Mouse (Mus musculus) urinary bladder, postnatal 14 days (tissue): ENCODE data around the gene Bahd1.

ENCODE experiments used
- DNase-seq: peaks from one replicate; pipeline ENCODE4 v3.0.0; 2021; ENCODE audit warnings: low spot score

Gene Bahd1

GRCm38 (mm10) chr2:118899981-118900825 lies at the start of gene Bahd1:
Bahd1 (plus strand) TSS chr2:118900377.
- peak; percentile 46 for DNase-seq

DNA sequence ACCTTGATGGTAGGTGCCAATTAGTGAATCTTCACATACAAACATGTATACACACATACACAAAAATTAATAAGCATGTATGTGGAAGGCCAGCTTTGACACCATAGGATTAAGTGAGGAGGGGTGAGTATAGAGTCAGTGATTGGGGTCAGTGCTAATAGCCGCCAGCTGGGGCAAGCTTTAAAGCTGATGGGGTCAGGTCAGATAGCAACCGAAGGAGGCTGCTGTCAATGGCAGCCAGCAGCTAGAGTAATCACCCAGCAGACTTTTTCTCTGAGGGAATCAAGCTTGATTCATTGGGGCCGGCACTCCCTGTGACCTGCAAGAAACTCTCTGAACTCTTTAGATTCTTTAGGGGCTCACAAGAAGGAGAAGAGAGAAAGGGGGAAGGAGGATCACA lies 48.4 kb upstream of the Bahd1 start:
- DNase-seq: no peak

- peak; percentile 92 for DNase-seq
Observed at GRCm38 (mm10) chr2:118861454-118862339, 38.5 kb upstream of the Bahd1 start, which contains the start of gene Ivd. Ivd (plus strand) TSS chr2:118861954.

DNA sequence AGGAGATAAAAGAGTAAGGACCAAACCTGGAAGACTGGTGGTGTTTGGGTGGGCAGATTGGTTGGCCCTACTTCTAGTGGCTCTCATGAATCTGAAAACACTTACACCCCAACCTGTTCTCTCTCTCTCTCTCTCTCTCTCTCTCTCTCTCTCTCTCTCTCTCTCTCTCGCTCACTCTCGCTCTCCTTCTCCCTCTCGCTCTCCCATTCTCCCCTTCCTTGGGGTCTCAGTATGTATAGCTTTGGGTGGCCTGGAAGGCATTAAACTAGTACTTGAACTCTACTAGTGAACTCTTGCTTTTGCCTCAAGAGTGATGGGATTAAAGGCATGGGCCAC lies 37.9 kb upstream of the Bahd1 start:
- DNase-seq: no peak

GRCm38 (mm10) chr2:118870601-118871000 lies 29.6 kb upstream of the Bahd1 start:
- no peak for DNase-seq

DNA sequence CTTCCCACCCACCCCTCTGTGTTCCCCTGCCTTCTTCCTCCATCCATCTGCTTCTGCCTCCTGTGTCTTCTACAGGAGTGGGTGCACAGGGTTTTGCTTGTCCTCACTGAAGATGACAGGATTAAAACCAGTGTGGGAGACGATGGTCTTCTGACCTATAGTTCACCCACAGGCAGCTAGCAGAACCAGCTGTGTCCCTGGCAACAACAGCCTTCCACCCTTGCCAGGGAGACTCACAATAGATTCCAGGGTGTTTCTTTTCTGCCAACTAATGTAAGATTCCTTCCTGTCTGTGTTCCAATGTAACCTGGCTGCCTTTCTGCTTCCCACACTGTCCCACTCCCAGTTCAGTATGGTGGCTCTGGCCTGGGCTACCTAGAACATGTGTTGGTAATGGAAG lies 29.1 kb upstream of the Bahd1 start:
- no peak for DNase-seq

DNA sequence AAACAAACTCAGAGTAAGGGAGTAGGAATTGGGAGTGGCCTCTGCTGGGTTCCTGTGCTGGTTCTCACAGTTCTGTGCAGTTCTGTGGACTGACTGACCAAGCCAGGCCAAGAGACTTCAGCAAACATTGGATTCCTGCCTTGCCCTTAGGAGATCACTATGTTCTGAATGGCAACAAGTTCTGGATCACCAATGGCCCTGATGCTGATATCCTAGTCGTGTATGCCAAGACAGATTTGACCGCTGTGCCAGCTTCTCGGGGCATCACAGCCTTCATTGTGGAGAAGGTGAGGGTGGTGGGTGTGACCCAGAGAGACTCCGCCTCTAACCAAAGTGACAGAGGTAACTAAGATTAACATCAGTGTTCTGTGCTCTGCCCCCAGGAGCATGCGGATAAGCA lies 27.2 kb upstream of the Bahd1 start:
- DNase-seq: no peak

DNA sequence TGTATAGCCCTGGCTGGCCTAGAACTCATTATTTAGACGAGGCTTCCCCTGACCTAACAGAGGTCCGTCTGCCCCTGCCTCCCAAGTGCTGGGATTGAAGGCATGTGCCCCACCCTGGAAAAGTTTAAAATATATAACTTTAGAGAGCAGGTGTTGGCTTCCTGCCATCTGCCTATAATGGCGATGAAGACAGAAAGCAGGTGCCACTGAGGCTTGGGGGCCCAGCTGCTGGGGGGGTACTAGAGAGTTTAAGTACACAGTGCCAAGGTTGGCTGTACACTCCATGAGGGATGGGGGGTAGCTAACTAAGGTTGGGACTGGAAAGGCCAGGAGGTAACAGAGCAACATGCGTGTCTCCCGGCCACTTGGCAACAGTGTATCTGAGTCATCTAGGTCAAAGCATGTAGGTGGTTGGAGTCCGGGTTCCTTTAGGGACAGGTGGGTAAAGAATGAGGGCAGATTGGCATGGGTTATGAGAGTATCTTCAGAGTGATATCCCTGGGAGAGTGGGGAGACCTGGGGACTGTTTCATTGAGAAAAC lies 26.2 kb upstream of the Bahd1 start:
- no peak for DNase-seq

DNA sequence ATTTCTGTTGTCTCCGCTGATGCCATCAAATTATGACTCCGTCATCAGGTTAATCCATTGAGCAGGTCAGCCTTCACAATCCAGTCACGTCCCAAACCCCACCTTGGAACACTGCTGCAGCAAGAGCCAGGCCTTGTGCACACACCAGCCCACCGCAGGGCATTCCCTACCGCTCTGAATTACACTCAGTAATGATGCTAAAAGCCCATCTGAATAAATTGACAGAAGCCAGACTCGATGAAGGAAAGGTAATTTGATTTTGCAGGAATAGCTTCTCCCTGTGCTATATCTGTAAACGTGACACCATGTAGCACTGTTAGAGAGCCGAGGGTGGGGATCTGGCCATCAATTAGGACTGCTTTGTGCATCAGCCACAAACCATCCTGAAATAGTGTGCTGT lies 24.9 kb upstream of the Bahd1 start:
- no peak for DNase-seq

- no peak for DNase-seq
Observed at GRCm38 (mm10) chr2:118876453-118876852, 23.7 kb upstream of the Bahd1 start.

DNA sequence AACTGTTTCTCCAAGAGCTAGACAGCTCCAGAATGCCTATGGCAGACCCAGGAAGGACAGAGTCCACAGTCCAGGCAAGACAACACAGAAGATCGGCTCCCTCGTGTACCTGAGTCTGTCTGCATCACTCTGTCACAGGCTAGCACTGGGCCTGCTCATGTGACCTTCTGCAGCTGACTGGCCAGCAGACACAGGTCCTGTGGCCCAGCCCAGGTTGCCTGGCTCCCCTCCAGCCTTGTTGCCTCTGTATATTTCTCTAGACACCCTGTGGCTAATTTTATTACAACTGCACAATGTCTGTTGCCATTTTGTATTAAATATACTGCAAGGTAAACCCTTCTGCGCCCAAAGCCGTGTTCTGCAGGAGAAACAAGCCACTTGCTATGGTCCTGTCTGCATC lies 19.2 kb upstream of the Bahd1 start:
- DNase-seq: no peak

- no peak for DNase-seq
Observed at GRCm38 (mm10) chr2:118881956-118882355, 18.2 kb upstream of the Bahd1 start.

GRCm38 (mm10) chr2:118882840-118883679 lies 17.1 kb upstream of the Bahd1 start:
- peak; percentile 83 for DNase-seq

DNA sequence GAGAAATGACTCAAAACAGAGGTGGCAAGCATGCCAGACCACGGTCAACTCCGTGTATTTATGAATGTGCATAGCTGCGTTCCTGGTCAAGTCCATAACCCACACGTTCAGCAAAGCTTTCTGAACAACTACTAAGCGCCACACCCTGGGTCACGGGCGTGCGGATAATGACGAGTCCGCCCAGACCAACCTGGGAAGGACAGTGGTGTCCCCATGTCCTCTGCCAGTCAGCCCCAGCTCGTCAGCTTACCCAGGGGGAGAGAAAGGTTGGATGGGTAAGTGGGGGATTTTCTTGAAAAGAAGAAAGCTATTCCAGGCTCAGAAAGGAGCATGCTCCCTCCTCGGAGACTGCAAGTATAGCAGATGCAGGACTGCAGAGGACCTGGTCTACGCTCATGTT lies 12.7 kb upstream of the Bahd1 start:
- DNase-seq: no peak

DNA sequence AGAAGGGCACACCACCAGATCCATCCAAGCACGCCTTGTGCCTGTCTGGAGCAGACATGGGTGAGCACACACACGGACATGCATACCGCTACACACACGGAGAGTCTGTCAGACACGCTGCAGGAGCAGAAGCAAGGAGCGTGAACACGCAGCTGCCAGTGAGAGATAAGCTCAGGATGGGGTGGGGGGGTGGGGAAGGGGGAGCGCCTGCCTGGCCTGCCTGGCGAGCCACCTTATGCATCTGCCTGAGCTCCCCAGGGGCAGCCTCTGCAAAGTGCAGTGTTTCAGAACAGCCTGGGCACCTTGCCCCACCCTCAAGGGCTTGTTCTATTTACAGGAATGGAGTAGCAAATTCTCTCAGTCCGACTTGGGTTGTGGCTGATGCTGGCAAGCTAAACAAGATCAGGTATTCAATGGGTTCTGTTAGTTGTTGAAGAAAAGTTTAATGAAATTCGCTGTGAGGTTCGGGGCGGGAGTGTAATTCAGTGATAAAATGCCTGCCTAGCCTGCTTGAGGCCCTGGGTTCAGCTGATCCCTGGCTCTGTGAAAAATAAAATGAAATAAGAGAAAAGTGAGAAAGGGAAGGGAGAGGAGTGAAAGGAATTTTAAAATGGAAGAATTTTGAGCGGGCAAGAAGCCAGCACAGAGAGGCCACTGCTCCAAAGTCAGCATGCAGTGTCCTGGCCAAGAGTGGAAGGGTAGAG lies 12.2 kb upstream of the Bahd1 start:
- no peak for DNase-seq

DNA sequence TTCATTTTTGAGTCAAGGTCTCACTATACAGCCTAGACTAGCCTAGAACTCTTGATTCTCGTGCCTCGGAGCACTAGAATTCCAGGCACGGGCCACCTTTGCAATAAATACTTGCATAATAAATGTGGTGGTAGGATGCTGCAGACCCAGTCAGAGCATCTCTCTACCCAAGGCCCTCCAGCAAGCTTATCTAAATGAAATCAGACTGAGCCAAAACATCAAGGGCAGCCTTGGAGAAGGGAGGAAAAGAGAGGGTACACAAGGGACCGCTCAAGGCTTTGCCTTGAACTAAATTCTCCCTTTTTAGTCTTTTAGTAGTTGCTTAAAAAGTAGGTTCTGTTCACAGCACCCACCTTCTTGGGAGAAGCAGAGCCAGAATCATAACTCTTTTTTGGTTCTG lies 9.0 kb upstream of the Bahd1 start:
- DNase-seq: no peak

GRCm38 (mm10) chr2:118895990-118896913 lies 3.9 kb upstream of the Bahd1 start:
- DNase-seq: peak; percentile 33

GRCm38 (mm10) chr2:118896914-118897291 lies 3.3 kb upstream of the Bahd1 start:
- DNase-seq: no peak

- DNase-seq: no peak
Observed at GRCm38 (mm10) chr2:118897392-118897791, 2.8 kb upstream of the Bahd1 start.

- DNase-seq: no peak
Observed at GRCm38 (mm10) chr2:118897808-118898207, 2.4 kb upstream of the Bahd1 start.
